Mouse (Mus musculus) heart, adult 11 months (tissue): ENCODE results near the gene Gkap1.

Experiments used
- DNase-seq: peaks from one replicate; pipeline ENCODE4 v3.0.0; 2022

Gene Gkap1

GRCm38 (mm10) chr13:58275599-58275998 is at the start of gene Gkap1:
TSS of gene Gkap1 (minus strand) at chr13:58275699.
- DNase-seq: no peak

GRCm38 (mm10) chr13:58317768-58318167 is 42.3 kb upstream of the Gkap1 start:
- no peak for DNase-seq

- peak; percentile 90 for DNase-seq
Observed at GRCm38 (mm10) chr13:58314991-58315390, 39.5 kb upstream of the Gkap1 start.

GRCm38 (mm10) chr13:58313758-58314157 is 38.3 kb upstream of the Gkap1 start:
- no peak for DNase-seq

GRCm38 (mm10) chr13:58311351-58311750 is 35.9 kb upstream of the Gkap1 start:
- no peak for DNase-seq

GRCm38 (mm10) chr13:58309499-58309898 is 34.0 kb upstream of the Gkap1 start:
- DNase-seq: no peak

GRCm38 (mm10) chr13:58307453-58307852 is 32.0 kb upstream of the Gkap1 start:
- no peak for DNase-seq

GRCm38 (mm10) chr13:58305230-58305629 is 29.7 kb upstream of the Gkap1 start:
- no peak for DNase-seq

GRCm38 (mm10) chr13:58302421-58303145 is 27.1 kb upstream of the Gkap1 start:
- DNase-seq: no peak

- DNase-seq: no peak
Observed at GRCm38 (mm10) chr13:58301961-58302360, 26.5 kb upstream of the Gkap1 start.

GRCm38 (mm10) chr13:58298756-58299155 is 23.3 kb upstream of the Gkap1 start:
- DNase-seq: no peak

GRCm38 (mm10) chr13:58295582-58295981 is 20.1 kb upstream of the Gkap1 start:
- no peak for DNase-seq

GRCm38 (mm10) chr13:58292811-58293210 is 17.3 kb upstream of the Gkap1 start:
- no peak for DNase-seq

- DNase-seq: no peak
Observed at GRCm38 (mm10) chr13:58289308-58289707, 13.8 kb upstream of the Gkap1 start.

GRCm38 (mm10) chr13:58287822-58288221 is 12.3 kb upstream of the Gkap1 start:
- DNase-seq: peak; percentile 94

GRCm38 (mm10) chr13:58283466-58283865 is 8.0 kb upstream of the Gkap1 start:
- DNase-seq: no peak

GRCm38 (mm10) chr13:58281936-58282335 is 6.4 kb upstream of the Gkap1 start:
- no peak for DNase-seq

- no peak for DNase-seq
Observed at GRCm38 (mm10) chr13:58280528-58280927, 5.0 kb upstream of the Gkap1 start.

GRCm38 (mm10) chr13:58276256-58276655 is 757 bp upstream of the Gkap1 start:
- DNase-seq: peak; percentile 88

GRCm38 (mm10) chr13:58275076-58275475 is 423 bp downstream of the Gkap1 start:
- DNase-seq: peak; percentile 87

- DNase-seq: peak; percentile 98
Observed at GRCm38 (mm10) chr13:58274259-58274991, 1.1 kb downstream of the Gkap1 start.

- peak; percentile 90 for DNase-seq
Observed at GRCm38 (mm10) chr13:58273411-58274258, 1.9 kb downstream of the Gkap1 start.

- no peak for DNase-seq
Observed at GRCm38 (mm10) chr13:58266864-58267263, 8.6 kb downstream of the Gkap1 start.
